Mouse (Mus musculus): ENCODE measurements at regions not wholly inside any gene's neighbourhood (a gene's known extent, or its start where the extent isn't known, plus 50 kb on each side); places are given as distances from the start of the nearest gene placed in this dataset.

GRCm38 (mm10) chr3:156017676-156018230 is 543.8 kb upstream of the Negr1 start:
- ATAC-seq (ENCODE audit: insufficient read depth, low FRiP score, low read depth), result peak; percentile 10; the same call in 1 of the 2 replicates
- H3K9ac ChIP-seq, result no peak overlapping the region
- H3K4me2 ChIP-seq, result no peak overlapping the region
- no peak overlapping the region for H3K4me3 ChIP-seq (replicated peaks)
- H3K4me1 ChIP-seq, result no peaks in the 10 kb centered on the region
- 27% methylated on average over 7 of the region's 7 CpGs for WGBS
- H3K27me3 ChIP-seq (replicated peaks), result no peaks in the 10 kb centered on the region
- no peaks in the 10 kb centered on the region for H3K36me3 ChIP-seq
- no peaks in the 10 kb centered on the region for H3K9me3 ChIP-seq
- H3K27ac ChIP-seq, result no peak overlapping the region

DNA sequence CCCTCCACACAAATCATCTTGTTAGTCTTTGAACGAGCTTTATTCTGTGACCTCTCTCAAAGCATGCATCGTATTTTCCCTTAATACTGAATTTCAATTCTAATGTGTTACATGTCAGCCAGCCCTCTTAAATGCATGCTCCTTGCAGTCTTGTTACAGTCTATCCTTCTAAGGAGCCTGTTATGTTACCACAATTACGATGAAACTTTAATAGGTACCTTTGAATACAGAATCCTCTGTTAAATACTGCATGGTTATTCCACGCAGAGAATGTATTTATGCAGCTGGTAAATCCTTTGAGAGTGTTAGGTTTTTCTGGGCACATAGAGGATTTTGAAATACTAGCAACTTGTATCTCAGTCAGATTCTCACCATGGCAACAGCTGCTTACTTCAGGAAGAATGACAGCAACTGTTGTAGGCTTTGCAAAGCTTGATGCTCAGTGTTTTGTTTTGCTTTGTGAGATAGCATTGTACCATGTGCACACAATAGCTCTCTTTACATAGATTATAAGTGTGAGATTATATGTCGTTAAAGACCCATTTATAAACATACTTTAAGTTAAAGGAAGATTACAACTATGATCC is 532.9 kb upstream of the Negr1 start:
- H3K36me3 ChIP-seq, result no peaks in the 10 kb centered on the region
- ATAC-seq (ENCODE audit: insufficient read depth, low FRiP score, low read depth), result no peak
- 79% methylated on average over 5 of the region's 5 CpGs for WGBS

DNA sequence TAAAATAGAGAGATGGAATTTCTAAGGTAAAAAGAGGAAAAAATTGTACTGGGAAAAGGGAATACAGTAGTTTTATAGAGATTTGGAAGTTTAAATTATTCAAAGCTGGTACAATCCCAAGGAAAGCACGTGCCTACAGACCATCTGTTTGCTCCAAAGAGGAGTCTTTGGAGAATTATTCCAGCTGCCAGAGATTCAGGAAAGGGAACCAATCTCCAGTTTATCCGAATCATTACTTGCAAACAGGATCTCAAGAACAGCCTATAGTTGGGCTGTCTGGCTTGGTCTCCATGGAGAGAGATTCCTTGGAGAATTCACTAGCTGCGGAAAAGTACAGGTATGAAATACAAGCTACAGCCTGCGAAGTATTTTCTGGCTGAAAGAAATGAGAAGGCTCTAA is 491.3 kb upstream of the Negr1 start:
- no peak for ATAC-seq (ENCODE audit: insufficient read depth, low FRiP score, low read depth)
- Histone ChIP-seq H3K27ac (no peak overlapping the region), H3K9ac (no peak overlapping the region), H3K4me2 (no peak overlapping the region), H3K9me3 (no peaks in the 10 kb centered on the region), H3K4me1 (no peaks in the 10 kb centered on the region), H3K4me3 (replicated peaks) (no peak overlapping the region), H3K27me3 (replicated peaks) (no peaks in the 10 kb centered on the region), H3K36me3 (no peaks in the 10 kb centered on the region)
- 85% methylated on average over 4 of the region's 4 CpGs for WGBS

More for the DNA sequence above, 532.9 kb upstream of the Negr1 start:
- Histone ChIP-seq H3K9me3 (no peaks in the 10 kb centered on the region), H3K4me3 (replicated peaks) (no peak overlapping the region), H3K27ac (no peak overlapping the region), H3K4me1 (no peaks in the 10 kb centered on the region), H3K9ac (no peak overlapping the region), H3K27me3 (replicated peaks) (no peaks in the 10 kb centered on the region), H3K4me2 (no peak overlapping the region)

DNA sequence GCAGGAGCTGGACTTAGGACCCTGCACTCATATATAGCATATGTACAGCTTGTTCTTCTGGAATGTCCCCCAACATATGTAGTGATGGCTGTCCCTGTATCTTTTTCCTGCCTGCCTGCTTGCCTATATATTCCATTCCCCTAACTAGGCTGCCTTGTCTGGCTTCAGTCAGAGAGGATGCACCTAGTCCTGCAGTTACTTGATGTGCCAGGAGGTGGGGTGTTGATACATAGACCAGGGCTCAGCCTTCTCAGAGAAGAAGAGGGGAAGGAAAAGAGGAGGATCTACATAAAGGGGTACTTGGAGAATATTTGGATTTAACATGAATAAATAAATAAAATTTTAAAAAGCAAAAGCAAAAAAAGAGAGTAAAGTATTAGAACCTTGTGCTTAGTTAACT is 479.3 kb upstream of the Negr1 start:
- no peak overlapping the region for H3K27ac ChIP-seq
- H3K4me2 ChIP-seq, result no peak overlapping the region
- ATAC-seq (ENCODE audit: insufficient read depth, low FRiP score, low read depth), result no peak
- no peak overlapping the region for H3K9ac ChIP-seq
- no peak overlapping the region for H3K4me3 ChIP-seq (replicated peaks)
- H3K9me3 ChIP-seq, result no peaks in the 10 kb centered on the region
- no peaks in the 10 kb centered on the region for H3K27me3 ChIP-seq (replicated peaks)
- no peaks in the 10 kb centered on the region for H3K36me3 ChIP-seq
- H3K4me1 ChIP-seq, result no peaks in the 10 kb centered on the region

GRCm38 (mm10) chr3:156093689-156094088 is 467.9 kb upstream of the Negr1 start:
- Histone ChIP-seq H3K27ac (no peak overlapping the region), H3K27me3 (replicated peaks) (no peaks in the 10 kb centered on the region), H3K9me3 (no peaks in the 10 kb centered on the region), H3K4me1 (no peaks in the 10 kb centered on the region), H3K4me2 (no peak overlapping the region), H3K9ac (no peak overlapping the region), H3K4me3 (replicated peaks) (no peak overlapping the region), H3K36me3 (no peaks in the 10 kb centered on the region)
- ATAC-seq (ENCODE audit: insufficient read depth, low FRiP score, low read depth), result no peak

GRCm38 (mm10) chr3:156094990-156095389 is 466.6 kb upstream of the Negr1 start:
- no peaks in the 10 kb centered on the region for H3K9me3 ChIP-seq
- H3K4me2 ChIP-seq, result no peak overlapping the region
- no peak overlapping the region for H3K27ac ChIP-seq
- 61% methylated on average over 3 of the region's 3 CpGs for WGBS
- no peaks in the 10 kb centered on the region for H3K4me1 ChIP-seq
- no peak for ATAC-seq (ENCODE audit: insufficient read depth, low FRiP score, low read depth)
- no peak overlapping the region for H3K4me3 ChIP-seq (replicated peaks)
- H3K9ac ChIP-seq, result no peak overlapping the region
- no peaks in the 10 kb centered on the region for H3K27me3 ChIP-seq (replicated peaks)
- H3K36me3 ChIP-seq, result no peaks in the 10 kb centered on the region

DNA sequence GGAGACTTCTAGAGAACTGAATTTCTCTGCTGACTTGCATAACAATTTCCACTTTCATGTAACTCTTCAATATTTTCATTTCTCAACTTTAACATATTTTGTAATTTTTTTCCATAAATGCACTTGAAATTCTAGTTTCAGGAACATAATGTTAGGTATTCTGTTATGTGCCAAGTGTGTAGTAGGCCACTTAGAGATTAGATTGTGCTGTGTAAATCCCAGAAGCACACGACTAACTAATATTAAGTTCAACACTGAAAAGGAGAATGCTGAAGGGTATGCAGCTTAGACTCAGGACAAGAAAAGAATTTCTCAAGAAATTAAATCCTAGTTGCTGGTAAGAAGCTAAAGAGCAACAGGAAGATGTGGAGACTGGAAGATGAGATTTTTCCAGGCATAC is 455.8 kb upstream of the Negr1 start:
- WGBS, result 83% methylated on average over 1 of the region's 1 CpGs
- H3K27me3 ChIP-seq (replicated peaks), result no peaks in the 10 kb centered on the region
- no peaks in the 10 kb centered on the region for H3K9me3 ChIP-seq
- H3K9ac ChIP-seq, result no peak overlapping the region
- H3K4me1 ChIP-seq, result no peaks in the 10 kb centered on the region
- no peak overlapping the region for H3K27ac ChIP-seq
- no peak for ATAC-seq (ENCODE audit: insufficient read depth, low FRiP score, low read depth)
- no peak overlapping the region for H3K4me3 ChIP-seq (replicated peaks)
- H3K36me3 ChIP-seq, result no peaks in the 10 kb centered on the region
- no peak overlapping the region for H3K4me2 ChIP-seq

- no peak for ATAC-seq (ENCODE audit: insufficient read depth, low FRiP score, low read depth)
- Histone ChIP-seq H3K36me3 (no peaks in the 10 kb centered on the region), H3K9me3 (no peaks in the 10 kb centered on the region), H3K4me1 (no peaks in the 10 kb centered on the region), H3K27ac (no peak overlapping the region), H3K9ac (no peak overlapping the region), H3K27me3 (replicated peaks) (no peaks in the 10 kb centered on the region), H3K4me2 (no peak overlapping the region), H3K4me3 (replicated peaks) (no peak overlapping the region)
- WGBS, result 46% methylated on average over 3 of the region's 3 CpGs
Measured at GRCm38 (mm10) chr3:156120341-156120740, 441.3 kb upstream of the Negr1 start.

DNA sequence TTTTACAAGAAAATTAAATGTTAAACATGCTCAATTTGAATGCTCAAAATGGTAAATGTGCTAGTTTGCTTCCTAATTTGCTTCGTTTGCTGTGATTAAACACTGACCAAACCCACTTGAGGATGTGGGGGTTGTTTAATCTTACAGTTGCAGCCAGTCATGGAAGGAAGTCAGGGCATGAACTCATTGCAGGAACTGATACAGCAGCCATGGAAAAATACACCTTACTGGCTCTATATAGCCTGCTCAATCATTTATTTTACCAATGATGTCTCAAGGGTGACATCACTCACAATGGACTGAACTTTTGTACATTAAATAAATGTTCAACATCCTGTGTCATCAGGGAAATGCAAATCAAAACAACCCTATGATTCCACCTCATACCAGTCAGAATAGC is 430.0 kb upstream of the Negr1 start:
- no peak for ATAC-seq (ENCODE audit: insufficient read depth, low FRiP score, low read depth)
- no peak overlapping the region for H3K27ac ChIP-seq
- no peak overlapping the region for H3K9ac ChIP-seq
- 62% methylated on average over 1 of the region's 1 CpGs for WGBS
- no peak overlapping the region for H3K4me2 ChIP-seq
- H3K27me3 ChIP-seq (replicated peaks), result no peaks in the 10 kb centered on the region
- H3K9me3 ChIP-seq, result no peaks in the 10 kb centered on the region
- H3K4me1 ChIP-seq, result no peaks in the 10 kb centered on the region
- no peak overlapping the region for H3K4me3 ChIP-seq (replicated peaks)
- no peaks in the 10 kb centered on the region for H3K36me3 ChIP-seq

- Histone ChIP-seq H3K36me3 (no peaks in the 10 kb centered on the region), H3K9me3 (no peaks in the 10 kb centered on the region), H3K27me3 (replicated peaks) (no peaks in the 10 kb centered on the region), H3K27ac (no peak overlapping the region), H3K4me3 (replicated peaks) (no peak overlapping the region), H3K4me1 (no peaks in the 10 kb centered on the region), H3K9ac (no peak overlapping the region), H3K4me2 (no peak overlapping the region)
- peak; percentile 56; the same call in 1 of the 2 replicates for ATAC-seq (ENCODE audit: insufficient read depth, low FRiP score, low read depth)
- 52% methylated on average over 5 of the region's 5 CpGs for WGBS
Measured at GRCm38 (mm10) chr3:156141355-156141754, 420.2 kb upstream of the Negr1 start.

DNA sequence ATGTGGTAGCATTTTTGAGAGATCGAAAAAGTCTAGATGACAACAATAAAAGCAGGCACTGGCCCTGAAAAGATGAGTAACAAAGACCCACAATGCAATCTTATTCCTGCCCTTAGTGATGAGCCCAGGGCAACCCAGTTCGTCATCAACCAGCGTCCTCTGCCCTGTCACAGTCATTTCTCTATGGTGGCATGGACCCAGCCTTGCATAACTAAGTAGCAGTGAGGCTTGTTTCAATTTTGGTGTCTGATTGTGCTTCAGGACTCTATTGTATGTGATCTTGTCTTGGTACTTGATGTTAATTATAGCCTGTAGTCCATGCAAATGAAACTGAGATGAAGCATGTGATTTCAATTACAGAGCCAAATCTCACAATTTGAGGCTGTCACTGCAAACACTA is 412.3 kb upstream of the Negr1 start:
- no peak overlapping the region for H3K9ac ChIP-seq
- WGBS, result 91% methylated on average over 3 of the region's 3 CpGs
- no peak overlapping the region for H3K27ac ChIP-seq
- H3K36me3 ChIP-seq, result no peaks in the 10 kb centered on the region
- no peaks in the 10 kb centered on the region for H3K9me3 ChIP-seq
- H3K4me2 ChIP-seq, result no peak overlapping the region
- ATAC-seq (ENCODE audit: insufficient read depth, low FRiP score, low read depth), result no peak
- no peaks in the 10 kb centered on the region for H3K4me1 ChIP-seq
- no peak overlapping the region for H3K4me3 ChIP-seq (replicated peaks)
- H3K27me3 ChIP-seq (replicated peaks), result no peaks in the 10 kb centered on the region

- H3K27ac ChIP-seq, result no peak overlapping the region
- ATAC-seq (ENCODE audit: insufficient read depth, low FRiP score, low read depth), result no peak
- no peak overlapping the region for H3K4me2 ChIP-seq
- H3K9ac ChIP-seq, result no peak overlapping the region
- H3K9me3 ChIP-seq, result no peaks in the 10 kb centered on the region
- no peak overlapping the region for H3K4me3 ChIP-seq (replicated peaks)
- H3K4me1 ChIP-seq, result no peaks in the 10 kb centered on the region
- no peaks in the 10 kb centered on the region for H3K36me3 ChIP-seq
- H3K27me3 ChIP-seq (replicated peaks), result no peaks in the 10 kb centered on the region
Measured at GRCm38 (mm10) chr3:156170076-156170475, 391.5 kb upstream of the Negr1 start.

- no peak overlapping the region for H3K9ac ChIP-seq
- no peaks in the 10 kb centered on the region for H3K27me3 ChIP-seq (replicated peaks)
- H3K4me2 ChIP-seq, result no peak overlapping the region
- ATAC-seq (ENCODE audit: insufficient read depth, low FRiP score, low read depth), result no peak
- H3K27ac ChIP-seq, result no peak overlapping the region
- no peak overlapping the region for H3K4me3 ChIP-seq (replicated peaks)
- H3K9me3 ChIP-seq, result no peaks in the 10 kb centered on the region
- H3K4me1 ChIP-seq, result no peaks in the 10 kb centered on the region
- H3K36me3 ChIP-seq, result no peaks in the 10 kb centered on the region
Measured at GRCm38 (mm10) chr3:156198688-156199087, 362.9 kb upstream of the Negr1 start.
